Mouse (Mus musculus) E14TG2a.4 (cell line): ENCODE measurements around the gene Trio.

Experiments used
- CTCF ChIP-seq: conservative IDR thresholded peaks from 2 replicates; pipeline ENCODE4 v1.5.1; 2014; ENCODE audit warnings: low read length
- NANOG ChIP-seq: IDR thresholded peaks from 2 replicates; pipeline ENCODE4 v1.6.1; 2014; ENCODE audit warnings: borderline replicate concordance, low read length, mixed read lengths

DNA sequence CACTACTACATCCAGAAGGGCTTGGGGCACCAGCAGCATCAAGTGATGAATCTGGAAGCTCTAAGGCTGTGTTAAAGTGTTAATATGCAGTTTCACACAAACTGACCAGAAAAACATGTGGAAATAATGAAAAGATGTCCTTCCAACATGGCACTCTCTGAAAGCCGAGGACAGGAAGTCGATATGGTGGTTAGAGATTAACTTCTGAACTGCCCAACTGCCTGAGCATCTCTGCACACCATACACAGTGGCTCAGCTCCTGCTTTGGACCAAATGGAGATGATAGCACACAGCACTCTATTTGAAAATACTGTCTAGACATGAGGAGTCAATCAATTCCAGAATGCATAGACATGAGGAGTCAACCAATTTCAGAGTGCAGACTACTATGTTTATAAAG, 40.8 kb downstream of the Trio start:
- no peak for TF ChIP-seq CTCF
- TF ChIP-seq NANOG, result no peak
